Mouse (Mus musculus) hindbrain, embryonic 14.5 days (tissue): ENCODE data around the gene Maged1. TPM values are rescaled to one million over a fixed set of nuclear protein-coding genes. Genes with fewer than 3 reads are reported as not detected.
A peak's percentile ranks its signal among the peaks of the same experiment; 100 is the strongest.

ENCODE experiments used
- ATAC-seq: fragments of 200-750 bp; cut with Nextera tagmentation; 2 replicates; pipeline ENCODE4 v1.8.0; 2017; ENCODE audit warnings: moderate number of reproducible peaks, mild to moderate bottlenecking, moderate TSS enrichment, moderate library complexity; ENCODE audit not compliant: low FRiP score
- DNase-seq: peaks from one replicate; pipeline ENCODE4 v3.0.0-alpha.2; 2015; ENCODE audit warnings: low spot score
- H3K27ac ChIP-seq: fragments of 300-500 bp; sonication (generic); 2 replicates; pipeline ENCODE4 v1.5.1; 2014; ENCODE audit warnings: mild to moderate bottlenecking, moderate library complexity
- H3K27me3 ChIP-seq: fragments of 300-500 bp; sonication (generic); 2 replicates; pipeline ENCODE4 v1.6.1; 2014; ENCODE audit warnings: mild to moderate bottlenecking, low read length, mixed read lengths; ENCODE audit not compliant: control insufficient read depth, insufficient read depth
- H3K36me3 ChIP-seq: fragments of 300-500 bp; sonication (generic); replicated peaks from 2 replicates; pipeline ENCODE4 v1.6.1; 2014; ENCODE audit not compliant: control insufficient read depth, insufficient read depth
- H3K4me1 ChIP-seq: fragments of 300-500 bp; sonication (generic); replicated peaks from 2 replicates; pipeline ENCODE4 v1.6.1; 2014; ENCODE audit warnings: antibody characterized with exemption, low read length, mixed read lengths; ENCODE audit not compliant: control insufficient read depth, insufficient read depth
- H3K4me2 ChIP-seq: fragments of 300-500 bp; sonication (generic); replicated peaks from 2 replicates; pipeline ENCODE4 v1.6.1; 2014; ENCODE audit warnings: mild to moderate bottlenecking, moderate library complexity
- H3K4me3 ChIP-seq: fragments of 300-500 bp; sonication (generic); replicated peaks from 2 replicates; pipeline ENCODE4 v1.5.1; 2014; ENCODE audit warnings: mild to moderate bottlenecking, low read length
- H3K9ac ChIP-seq: fragments of 300-500 bp; sonication (generic); 2 replicates; pipeline ENCODE4 v1.6.1; 2014
- H3K9me3 ChIP-seq: fragments of 300-500 bp; sonication (generic); 2 replicates; pipeline ENCODE4 v1.6.1; 2016; ENCODE audit warnings: low read length; ENCODE audit not compliant: control insufficient read depth
- WGBS: fragments of 180-500 bp; shearing (Covaris S2); extraction: QIAGEN DNeasy Blood & Tissue Kit; methylation state at CpG from one replicate; pipeline ENCODE4 v1.1.7; 2014; 5-methylcytosine and 5-hydroxymethylcytosine counted together
- polyA plus RNA-seq: library from polyadenylated mRNA; unstranded; fragments of >200 nt; fragmentation: Nextera tagmentation; extraction: Ambion mirVana; gene quantifications from 2 replicates; pipeline ENCODE4 v1.2.1, GENCODE M21; 2014

The Maged1 gene
- 1,087 and 1,146 TPM in 2 replicates for polyA plus RNA-seq

GRCm38 (mm10) chrX:94541918-94542355 is at the start of gene Maged1:
Gene Maged1, minus strand, starts transcription at chrX:94542143.
- peak; percentile 87 for DNase-seq
- peak within 1 kb of the TSS; percentile 86 for H3K9ac ChIP-seq

DNA sequence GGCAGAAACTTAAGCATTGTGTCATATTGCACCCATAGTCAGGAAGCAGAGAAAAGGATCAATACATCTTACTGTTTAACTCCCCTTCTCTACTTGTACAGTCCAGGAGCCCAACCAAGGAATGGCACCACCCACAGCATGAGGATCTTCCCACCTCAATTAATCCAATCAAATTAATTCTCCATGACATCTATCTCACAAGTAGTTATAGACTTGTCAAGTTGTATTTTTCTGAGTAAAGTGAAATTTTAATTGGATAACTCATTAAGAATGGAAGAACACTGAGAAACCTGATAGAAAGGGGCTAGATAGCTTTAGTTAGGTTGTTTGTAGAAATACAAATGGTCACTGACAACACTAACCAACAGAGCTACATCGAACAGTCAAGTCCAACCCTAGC is 38.3 kb upstream of the Maged1 start:
- Histone ChIP-seq H3K4me3 (no peak overlapping the region), H3K9me3 (no peaks in the 10 kb centered on the region), H3K36me3 (no peaks in the 10 kb centered on the region), H3K4me2 (no peak overlapping the region), H3K27me3 (no peaks in the 10 kb centered on the region), H3K27ac (no peak overlapping the region), H3K9ac (no peak overlapping the region), H3K4me1 (no peaks in the 10 kb centered on the region)
- DNase-seq: no peak
- whole genome bisulfite sequencing: 97% methylated on average over 1 of the region's 1 CpGs
- no peak for ATAC-seq

More at GRCm38 (mm10) chrX:94541918-94542355, at the start of gene Maged1:
- Histone ChIP-seq H3K4me1 (peaks cover 27% of the 10 kb centered on the region), H3K27me3 (no peaks in the 10 kb centered on the region), H3K4me2 (peak within 1 kb of the TSS; percentile 59), H3K9me3 (no peaks in the 10 kb centered on the region), H3K4me3 (peak within 1 kb of the TSS; percentile 67), H3K27ac (peak within 1 kb of the TSS; percentile 96), H3K36me3 (peaks cover 34% of the 10 kb centered on the region)
- ATAC-seq: peak; percentile 93
- WGBS: 23% methylated on average over 30 of the region's 32 CpGs

DNA sequence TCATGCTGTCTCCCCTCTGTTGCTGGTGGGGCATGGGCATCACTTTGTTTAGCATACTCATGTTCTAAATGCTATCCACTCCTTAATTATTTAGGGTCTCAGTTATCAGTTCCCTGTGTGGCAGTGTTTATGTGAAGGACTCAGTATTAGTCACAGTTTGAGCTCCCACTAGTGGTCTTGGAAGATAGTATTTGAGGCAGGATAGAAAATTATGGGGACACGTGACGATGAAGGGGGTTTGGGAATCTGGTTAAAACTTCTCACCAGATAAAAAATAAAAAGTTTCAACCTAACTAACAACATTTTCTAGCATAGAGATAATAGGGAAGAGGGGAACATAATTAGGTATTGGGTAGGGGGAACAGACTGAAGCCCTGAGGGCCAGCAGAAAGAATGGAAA is 22.8 kb upstream of the Maged1 start:
- 70% methylated on average over 2 of the region's 2 CpGs for WGBS
- H3K36me3 ChIP-seq: no peaks in the 10 kb centered on the region
- H3K27me3 ChIP-seq: 0 out of 2 replicates have a peak, but pooled peaks cover 4% of the 10 kb centered on the region
- DNase-seq: no peak
- no peak for ATAC-seq
- H3K4me3 ChIP-seq: no peak overlapping the region
- H3K4me2 ChIP-seq: no peak overlapping the region
- no peak overlapping the region for H3K9ac ChIP-seq
- no peak overlapping the region for H3K27ac ChIP-seq
- H3K4me1 ChIP-seq: no peaks in the 10 kb centered on the region
- no peaks in the 10 kb centered on the region for H3K9me3 ChIP-seq

- no peak overlapping the region for H3K9ac ChIP-seq
- H3K27ac ChIP-seq: no peak overlapping the region
- H3K9me3 ChIP-seq: no peaks in the 10 kb centered on the region
- DNase-seq: no peak
- ATAC-seq: no peak
- no peak overlapping the region for H3K4me2 ChIP-seq
- WGBS: 48% methylated on average over 5 of the region's 5 CpGs
- H3K36me3 ChIP-seq: no peaks in the 10 kb centered on the region
- H3K4me1 ChIP-seq: no peaks in the 10 kb centered on the region
- no peak overlapping the region for H3K4me3 ChIP-seq
- 0 out of 2 replicates have a peak, but pooled peaks cover 4% of the 10 kb centered on the region for H3K27me3 ChIP-seq
Observed at GRCm38 (mm10) chrX:94562392-94562791, 20.4 kb upstream of the Maged1 start.

DNA sequence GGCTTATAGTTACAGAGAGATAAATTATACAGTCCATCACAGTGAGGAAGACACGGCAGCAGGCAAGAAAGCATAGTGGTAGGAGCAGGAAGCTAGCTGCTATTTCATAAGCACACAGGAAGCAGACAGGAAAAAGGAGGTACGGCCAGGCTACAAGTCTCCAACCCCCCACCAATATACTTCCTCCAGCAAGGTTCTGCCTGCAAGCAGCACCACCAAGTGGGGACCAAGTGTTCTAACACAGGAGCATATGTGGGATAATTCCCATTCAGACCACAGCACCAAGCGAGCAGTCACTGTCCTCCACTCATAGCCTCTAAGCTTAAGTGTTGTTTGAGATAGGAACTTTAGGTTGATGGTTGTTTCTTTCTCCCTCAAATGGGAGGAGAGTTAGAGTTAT is 6.3 kb upstream of the Maged1 start:
- no peaks in the 10 kb centered on the region; the same call in 1 of the 2 replicates for H3K27me3 ChIP-seq
- H3K9me3 ChIP-seq: no peaks in the 10 kb centered on the region
- ATAC-seq: no peak
- no peak overlapping the region for H3K27ac ChIP-seq
- no peaks in the 10 kb centered on the region for H3K4me1 ChIP-seq
- no peak overlapping the region for H3K4me2 ChIP-seq
- 51% methylated on average over 3 of the region's 3 CpGs for WGBS
- H3K36me3 ChIP-seq: no peaks in the 10 kb centered on the region
- H3K9ac ChIP-seq: no peak overlapping the region
- no peak overlapping the region for H3K4me3 ChIP-seq
- DNase-seq: no peak

GRCm38 (mm10) chrX:94545941-94546340 is 4.0 kb upstream of the Maged1 start:
- ATAC-seq (no peak), DNase-seq (no peak)
- H3K27ac ChIP-seq: no peak overlapping the region
- 83% methylated on average over 3 of the region's 3 CpGs for WGBS
- H3K36me3 ChIP-seq: no peaks in the 10 kb centered on the region
- H3K4me1 ChIP-seq: peaks cover 6% of the 10 kb centered on the region
- no peak overlapping the region for H3K4me2 ChIP-seq
- no peaks in the 10 kb centered on the region; the same call in 1 of the 2 replicates for H3K27me3 ChIP-seq
- H3K9me3 ChIP-seq: no peaks in the 10 kb centered on the region
- H3K4me3 ChIP-seq: no peak overlapping the region
- no peak overlapping the region for H3K9ac ChIP-seq

DNA sequence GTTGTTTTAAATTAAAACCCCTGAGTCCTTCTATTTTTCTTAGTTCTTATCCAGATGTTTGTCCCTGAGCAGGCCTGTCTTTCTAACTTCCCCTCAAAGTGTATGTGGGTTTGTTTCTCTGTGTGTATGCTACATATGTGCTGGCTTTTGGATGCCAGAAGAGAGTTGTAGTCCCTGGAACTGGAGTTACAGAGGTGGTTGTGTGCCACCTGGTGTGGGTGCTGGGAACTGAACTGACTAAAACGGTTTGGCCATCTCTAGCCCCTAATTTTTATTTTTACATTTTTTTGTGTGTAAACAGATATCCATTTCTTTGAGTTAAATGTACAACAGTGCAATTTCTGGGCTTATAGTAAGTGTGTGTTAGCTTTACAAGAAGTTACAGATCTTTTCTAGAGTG is 3.0 kb upstream of the Maged1 start:
- no peak overlapping the region for H3K4me2 ChIP-seq
- no peaks in the 10 kb centered on the region; the same call in 1 of the 2 replicates for H3K27me3 ChIP-seq
- H3K9me3 ChIP-seq: no peaks in the 10 kb centered on the region
- 25% methylated on average over 1 of the region's 1 CpGs for WGBS
- ATAC-seq (no peak), DNase-seq (peak; percentile 65)
- H3K4me1 ChIP-seq: peaks cover 9% of the 10 kb centered on the region
- H3K9ac ChIP-seq: no peak overlapping the region
- H3K27ac ChIP-seq: peak overlapping the region; percentile 79
- H3K36me3 ChIP-seq: peaks cover 4% of the 10 kb centered on the region
- H3K4me3 ChIP-seq: no peak overlapping the region

GRCm38 (mm10) chrX:94542536-94542935 is 593 bp upstream of the Maged1 start:
- H3K4me3 ChIP-seq: peak overlapping the region; percentile 67
- peaks cover 28% of the 10 kb centered on the region for H3K36me3 ChIP-seq
- peak overlapping the region; percentile 96 for H3K27ac ChIP-seq
- DNase-seq: no peak
- peaks cover 27% of the 10 kb centered on the region for H3K4me1 ChIP-seq
- no peak for ATAC-seq
- H3K4me2 ChIP-seq: peak overlapping the region; percentile 59
- H3K9me3 ChIP-seq: no peaks in the 10 kb centered on the region
- no peaks in the 10 kb centered on the region; the same call in 1 of the 2 replicates for H3K27me3 ChIP-seq
- 27% methylated on average over 6 of the region's 9 CpGs for WGBS
- H3K9ac ChIP-seq: peak overlapping the region; percentile 63

DNA sequence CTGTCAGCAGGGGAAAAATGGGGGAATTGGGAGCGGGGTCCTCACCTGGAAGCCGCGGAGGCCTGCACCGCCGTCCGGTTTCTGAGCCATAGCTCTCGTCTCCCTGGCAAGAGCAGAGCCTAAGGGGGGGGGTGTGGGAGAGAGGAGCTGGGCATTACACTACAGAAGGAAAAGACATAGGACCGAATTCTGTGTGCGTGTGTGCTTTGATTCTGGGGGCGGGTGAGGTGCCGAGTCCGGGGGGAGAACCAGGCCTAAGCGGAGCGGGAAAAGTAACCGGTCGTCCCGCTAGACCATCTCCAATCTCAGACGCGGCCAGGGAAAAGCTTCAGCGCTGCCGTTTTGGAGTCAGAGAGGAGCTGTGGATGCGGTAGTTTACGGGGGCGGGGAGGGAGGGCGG is 737 bp downstream of the Maged1 start:
- Histone ChIP-seq H3K36me3 (peaks cover 41% of the 10 kb centered on the region), H3K9me3 (no peaks in the 10 kb centered on the region), H3K27ac (peak overlapping the region; percentile 87), H3K4me2 (peak overlapping the region; percentile 56), H3K4me1 (peaks cover 27% of the 10 kb centered on the region), H3K4me3 (peak overlapping the region; percentile 67), H3K9ac (peak overlapping the region; percentile 86), H3K27me3 (no peaks in the 10 kb centered on the region)
- DNase-seq: no peak
- WGBS: 18% methylated on average over 25 of the region's 25 CpGs
- ATAC-seq: no peak
